Mouse (Mus musculus): ENCODE data around the gene Fgd3. TPM values are rescaled to one million over a fixed set of nuclear protein-coding genes. Genes with fewer than 3 reads are reported as not detected.

Gene Fgd3
- total and polyA plus RNA-seq, 3 experiments = 4.1 to 11.2 (median 4.7) TPM

DNA sequence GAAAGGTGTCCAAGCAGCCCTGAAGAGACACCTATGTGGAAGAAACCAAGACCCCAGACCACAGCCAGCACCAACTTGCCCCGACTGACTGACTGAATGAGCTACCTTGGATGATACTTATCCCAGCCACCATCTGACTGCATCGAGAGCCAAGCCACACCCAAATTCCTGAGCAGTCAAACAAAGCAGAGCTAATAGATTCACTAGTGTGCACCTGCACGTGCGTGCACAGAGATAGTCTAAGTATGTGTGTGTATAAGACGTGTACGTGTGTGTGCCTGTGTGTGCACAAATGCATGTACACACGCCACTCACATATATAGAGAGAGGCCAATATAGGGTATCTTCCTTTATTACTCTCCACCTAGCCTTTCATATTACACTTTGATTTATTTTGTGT, 8.5 kb downstream of the Fgd3 start:
- DNase-seq (ENCODE audit: low spot score) (no peak), ATAC-seq (ENCODE audit: extremely low read depth, insufficient number of reproducible peaks, low FRiP score, poor library complexity, severe bottlenecking) (no peak)
- H3K27me3 ChIP-seq (ENCODE audit: insufficient read depth, low read length) = peaks cover 20% of the 10 kb centered on the region
- H3K36me3 ChIP-seq (replicated peaks) = peaks cover 3% of the 10 kb centered on the region
- TF ChIP-seq GATA1 (IDR thresholded peaks at IDR 0.05; ENCODE audit: borderline replicate concordance, low read length) = no peak
- no peak for TF ChIP-seq POLR2AphosphoS5 (IDR thresholded peaks at IDR 0.05; ENCODE audit: insufficient replicate concordance, low read depth, low read length)
- TF ChIP-seq GATA2 (IDR thresholded peaks at IDR 0.05; ENCODE audit: borderline replicate concordance, low read depth, low read length) = no peak
- no peak for TF ChIP-seq CTCF (IDR thresholded peaks at IDR 0.05; ENCODE audit: low read depth, low read length)
- no peak for TF ChIP-seq TAL1 (conservative IDR thresholded peaks at IDR 0.05; ENCODE audit: low read depth, low read length)
- H3K4me3 ChIP-seq (ENCODE audit: low read depth, low read length) = no peak overlapping the region
- no peaks in the 10 kb centered on the region for H3K9me3 ChIP-seq (replicated peaks)
- peaks cover 31% of the 10 kb centered on the region for H3K4me1 ChIP-seq (ENCODE audit: insufficient read depth, low read depth, low read length)

GRCm38 (mm10) chr13:49309501-49309900, 10.6 kb downstream of the Fgd3 start:
- no peak for TF ChIP-seq GATA1 (IDR thresholded peaks at IDR 0.05; ENCODE audit: borderline replicate concordance, low read length)
- TF ChIP-seq GATA2 (IDR thresholded peaks at IDR 0.05; ENCODE audit: borderline replicate concordance, low read depth, low read length) = no peak
- no peak for TF ChIP-seq TAL1 (conservative IDR thresholded peaks at IDR 0.05; ENCODE audit: low read depth, low read length)
- TF ChIP-seq POLR2AphosphoS5 (IDR thresholded peaks at IDR 0.05; ENCODE audit: insufficient replicate concordance, low read depth, low read length) = no peak
- no peak for TF ChIP-seq CTCF (IDR thresholded peaks at IDR 0.05; ENCODE audit: low read depth, low read length)
- Histone ChIP-seq H3K4me1 (ENCODE audit: insufficient read depth, low read depth, low read length) (peaks cover 36% of the 10 kb centered on the region), H3K9me3 (replicated peaks) (no peaks in the 10 kb centered on the region), H3K36me3 (replicated peaks) (peaks cover 17% of the 10 kb centered on the region), H3K27me3 (ENCODE audit: insufficient read depth, low read length) (peaks cover 12% of the 10 kb centered on the region), H3K4me3 (ENCODE audit: low read depth, low read length) (no peak overlapping the region)
- ATAC-seq (ENCODE audit: extremely low read depth, insufficient number of reproducible peaks, low FRiP score, poor library complexity, severe bottlenecking) = no peak
- DNase-seq (ENCODE audit: low spot score) = no peak

DNA sequence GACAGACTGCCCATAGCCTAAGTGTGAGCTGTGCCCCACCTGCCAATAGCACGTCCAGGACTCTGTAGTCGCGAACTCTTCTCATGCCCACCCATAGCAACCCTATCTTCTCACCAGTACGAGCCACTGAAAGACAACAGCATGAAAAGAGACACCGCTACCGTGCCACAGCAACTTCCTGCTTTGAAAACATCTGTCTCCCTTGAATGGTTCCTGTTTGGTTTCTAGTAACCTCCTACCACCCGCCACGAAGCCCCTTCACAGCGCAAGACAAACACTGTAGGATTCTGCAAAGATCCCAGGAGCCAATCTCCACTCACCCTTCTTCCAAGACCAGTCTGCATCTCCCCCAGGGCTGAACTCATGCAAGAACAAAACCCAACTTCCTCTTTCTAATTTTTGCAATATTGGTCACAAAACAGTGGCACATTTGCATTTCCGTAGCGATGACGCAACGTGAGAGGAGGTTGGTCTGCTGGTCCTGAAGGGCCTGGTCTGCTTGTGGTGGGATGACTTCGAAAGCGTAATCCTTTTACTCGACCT, 11.2 kb downstream of the Fgd3 start:
- peak overlapping the region; percentile 68 for H3K4me3 ChIP-seq (ENCODE audit: low read depth, low read length)
- TF ChIP-seq POLR2AphosphoS5 (IDR thresholded peaks at IDR 0.05; ENCODE audit: insufficient replicate concordance, low read depth, low read length) (no peak), CTCF (IDR thresholded peaks at IDR 0.05; ENCODE audit: low read depth, low read length) (no peak), GATA1 (IDR thresholded peaks at IDR 0.05; ENCODE audit: borderline replicate concordance, low read length) (no peak), TAL1 (conservative IDR thresholded peaks at IDR 0.05; ENCODE audit: low read depth, low read length) (no peak), GATA2 (IDR thresholded peaks at IDR 0.05; ENCODE audit: borderline replicate concordance, low read depth, low read length) (no peak)
- no peaks in the 10 kb centered on the region for H3K9me3 ChIP-seq (replicated peaks)
- DNase-seq (ENCODE audit: low spot score) (peak; percentile 56), ATAC-seq (ENCODE audit: extremely low read depth, insufficient number of reproducible peaks, low FRiP score, poor library complexity, severe bottlenecking) (peak; percentile 56)
- peaks cover 9% of the 10 kb centered on the region for H3K27me3 ChIP-seq (ENCODE audit: insufficient read depth, low read length)
- peaks cover 20% of the 10 kb centered on the region for H3K36me3 ChIP-seq (replicated peaks)
- peaks cover 36% of the 10 kb centered on the region for H3K4me1 ChIP-seq (ENCODE audit: insufficient read depth, low read depth, low read length)

DNA sequence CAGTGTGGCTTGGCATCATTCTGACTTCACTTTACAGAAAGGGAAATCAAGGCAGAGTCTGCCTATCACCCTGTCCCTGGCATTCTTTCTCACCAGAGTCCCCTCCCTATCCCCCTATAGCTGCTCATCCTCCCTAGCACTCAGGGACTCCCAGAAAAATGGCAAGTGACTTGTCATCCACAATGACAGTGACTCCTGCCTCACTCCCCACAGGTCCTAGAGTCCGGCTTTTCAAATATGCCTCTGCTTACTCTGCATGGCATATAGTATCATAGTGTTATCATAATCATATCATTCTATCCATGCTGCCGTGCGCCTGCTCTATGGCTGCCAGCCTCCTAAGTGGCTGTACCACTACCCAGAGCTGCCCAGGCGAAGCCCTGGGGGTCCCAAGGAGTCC, 11.9 kb downstream of the Fgd3 start:
- Histone ChIP-seq H3K36me3 (replicated peaks) (peaks cover 26% of the 10 kb centered on the region), H3K9me3 (replicated peaks) (no peaks in the 10 kb centered on the region), H3K27me3 (ENCODE audit: insufficient read depth, low read length) (peaks cover 9% of the 10 kb centered on the region), H3K4me1 (ENCODE audit: insufficient read depth, low read depth, low read length) (peaks cover 36% of the 10 kb centered on the region), H3K4me3 (ENCODE audit: low read depth, low read length) (peak overlapping the region; percentile 68)
- TF ChIP-seq GATA2 (IDR thresholded peaks at IDR 0.05; ENCODE audit: borderline replicate concordance, low read depth, low read length) = no peak
- no peak for TF ChIP-seq POLR2AphosphoS5 (IDR thresholded peaks at IDR 0.05; ENCODE audit: insufficient replicate concordance, low read depth, low read length)
- TF ChIP-seq TAL1 (conservative IDR thresholded peaks at IDR 0.05; ENCODE audit: low read depth, low read length) = no peak
- no peak for TF ChIP-seq CTCF (IDR thresholded peaks at IDR 0.05; ENCODE audit: low read depth, low read length)
- no peak for TF ChIP-seq GATA1 (IDR thresholded peaks at IDR 0.05; ENCODE audit: borderline replicate concordance, low read length)
- DNase-seq (ENCODE audit: low spot score) (peak; percentile 10), ATAC-seq (ENCODE audit: extremely low read depth, insufficient number of reproducible peaks, low FRiP score, poor library complexity, severe bottlenecking) (no peak)

- H3K4me3 ChIP-seq (ENCODE audit: low read depth, low read length) = peak overlapping the region; percentile 68
- ATAC-seq (ENCODE audit: extremely low read depth, insufficient number of reproducible peaks, low FRiP score, poor library complexity, severe bottlenecking) (peak; percentile 70), DNase-seq (ENCODE audit: low spot score) (peak; percentile 66)
- no peaks in the 10 kb centered on the region for H3K9me3 ChIP-seq (replicated peaks)
- peaks cover 36% of the 10 kb centered on the region for H3K4me1 ChIP-seq (ENCODE audit: insufficient read depth, low read depth, low read length)
- peaks cover 9% of the 10 kb centered on the region for H3K27me3 ChIP-seq (ENCODE audit: insufficient read depth, low read length)
- TF ChIP-seq GATA1 (IDR thresholded peaks at IDR 0.05; ENCODE audit: borderline replicate concordance, low read length) (no peak), GATA2 (IDR thresholded peaks at IDR 0.05; ENCODE audit: borderline replicate concordance, low read depth, low read length) (no peak), POLR2AphosphoS5 (IDR thresholded peaks at IDR 0.05; ENCODE audit: insufficient replicate concordance, low read depth, low read length) (no peak), TAL1 (conservative IDR thresholded peaks at IDR 0.05; ENCODE audit: low read depth, low read length) (no peak)
- H3K36me3 ChIP-seq (replicated peaks) = peaks cover 31% of the 10 kb centered on the region
Measured at GRCm38 (mm10) chr13:49307311-49307969, 12.7 kb downstream of the Fgd3 start.

GRCm38 (mm10) chr13:49306771-49307310, 13.3 kb downstream of the Fgd3 start:
- peak overlapping the region; percentile 62; the same call in 1 of the 2 replicates for H3K4me3 ChIP-seq (ENCODE audit: low read depth, low read length)
- no peak for TF ChIP-seq POLR2AphosphoS5 (IDR thresholded peaks at IDR 0.05; ENCODE audit: insufficient replicate concordance, low read depth, low read length)
- no peak for TF ChIP-seq TAL1 (conservative IDR thresholded peaks at IDR 0.05; ENCODE audit: low read depth, low read length)
- no peak for TF ChIP-seq GATA1 (IDR thresholded peaks at IDR 0.05; ENCODE audit: borderline replicate concordance, low read length)
- no peak for TF ChIP-seq CTCF (IDR thresholded peaks at IDR 0.05; ENCODE audit: low read depth, low read length)
- TF ChIP-seq GATA2 (IDR thresholded peaks at IDR 0.05; ENCODE audit: borderline replicate concordance, low read depth, low read length) = no peak
- ATAC-seq (ENCODE audit: extremely low read depth, insufficient number of reproducible peaks, low FRiP score, poor library complexity, severe bottlenecking) (no peak), DNase-seq (ENCODE audit: low spot score) (no peak)
- H3K9me3 ChIP-seq (replicated peaks) = no peaks in the 10 kb centered on the region
- peaks cover 36% of the 10 kb centered on the region for H3K4me1 ChIP-seq (ENCODE audit: insufficient read depth, low read depth, low read length)
- peaks cover 36% of the 10 kb centered on the region for H3K36me3 ChIP-seq (replicated peaks)
- peaks cover 7% of the 10 kb centered on the region for H3K27me3 ChIP-seq (ENCODE audit: insufficient read depth, low read length)

Data from G1E (cell line).